Mouse (Mus musculus): ENCODE measurements around the gene Tcap. TPM values are rescaled to one million over a fixed set of nuclear protein-coding genes. Genes with fewer than 3 reads are reported as not detected.
A peak's percentile ranks its signal among the peaks of the same experiment; 100 is the strongest.
"Not testable (repeated sequence)": the region's sequence is repeated elsewhere in the genome, so short reads cannot be mapped to it uniquely, and the experiment has no call there.

The Tcap gene
- polyA plus RNA-seq, 1 experiment, result 0.69 TPM

- no peak for DNase-seq (ENCODE audit: low read depth, low spot score)
- 79% methylated on average over 5 of the region's 5 CpGs for WGBS
These were observed 6.9 kb upstream of the Tcap start for GRCm38 (mm10) chr11:98376756-98377155.

GRCm38 (mm10) chr11:98377787-98378186, 5.8 kb upstream of the Tcap start:
- no peak for DNase-seq (ENCODE audit: low read depth, low spot score)
- 84% methylated on average over 11 of the region's 11 CpGs for WGBS

- no peak for DNase-seq (ENCODE audit: low read depth, low spot score)
- WGBS, result 87% methylated on average over 7 of the region's 7 CpGs
These were observed 4.2 kb upstream of the Tcap start for GRCm38 (mm10) chr11:98379379-98379778.

GRCm38 (mm10) chr11:98380106-98380505, 3.5 kb upstream of the Tcap start:
- DNase-seq (ENCODE audit: low read depth, low spot score), result no peak
- WGBS, result 78% methylated on average over 6 of the region's 6 CpGs

DNA sequence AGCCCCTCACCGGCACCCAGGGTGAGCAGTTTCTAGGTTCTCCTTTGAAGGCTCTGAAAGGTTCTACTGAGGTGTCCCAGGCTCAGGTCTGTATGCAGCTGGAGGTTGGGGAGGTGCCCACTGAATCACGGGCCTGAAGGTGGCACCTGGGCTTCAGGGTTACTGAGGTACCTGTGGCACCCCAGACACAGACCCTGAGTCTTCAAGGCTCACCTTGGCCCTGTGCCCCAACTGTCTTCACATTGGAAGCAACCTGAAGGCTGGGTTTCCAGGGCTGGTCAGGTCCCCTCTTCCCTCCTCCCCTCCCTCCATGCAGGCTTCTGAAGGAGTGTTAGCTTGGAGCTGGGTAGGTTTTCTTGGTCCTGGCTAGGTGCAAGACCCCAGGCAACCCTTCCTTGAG, 2.0 kb upstream of the Tcap start:
- WGBS, result 89% methylated on average over 2 of the region's 2 CpGs
- no peak for DNase-seq (ENCODE audit: low read depth, low spot score)

GRCm38 (mm10) chr11:98382405-98382804, 1.2 kb upstream of the Tcap start:
- DNase-seq (ENCODE audit: low read depth, low spot score), result not testable (repeated sequence)
- WGBS, result 44% methylated on average over 2 of the region's 2 CpGs

GRCm38 (mm10) chr11:98384216-98384615, 605 bp downstream of the Tcap start:
- DNase-seq (ENCODE audit: low read depth, low spot score), result no peak
- whole genome bisulfite sequencing, result 87% methylated on average over 20 of the region's 20 CpGs

- 73% methylated on average over 8 of the region's 8 CpGs for WGBS
- DNase-seq (ENCODE audit: low read depth, low spot score), result no peak
These were observed 1.4 kb downstream of the Tcap start for GRCm38 (mm10) chr11:98384721-98385637.

GRCm38 (mm10) chr11:98385638-98386585, 2.3 kb downstream of the Tcap start, which contains the start of gene Pnmt:
TSS of gene Pnmt (plus strand) at chr11:98386450.
- WGBS, result 61% methylated on average over 25 of the region's 25 CpGs

DNA sequence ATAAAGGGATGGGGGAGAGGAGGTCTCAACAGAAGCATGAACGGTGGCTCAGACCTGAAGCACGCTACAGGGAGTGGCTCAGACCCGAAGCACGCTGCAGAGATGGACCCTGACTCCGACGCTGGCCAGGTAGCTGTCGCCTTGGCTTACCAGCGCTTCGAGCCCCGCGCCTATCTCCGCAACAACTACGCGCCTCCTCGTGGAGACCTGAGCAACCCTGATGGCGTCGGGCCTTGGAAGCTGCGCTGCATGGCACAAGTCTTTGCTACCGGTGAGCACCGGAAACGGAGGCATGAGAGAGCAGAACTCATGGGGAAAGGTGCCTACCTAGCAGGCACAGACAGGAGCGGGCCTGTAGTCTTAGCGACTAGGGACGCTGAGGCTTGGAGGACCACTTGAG, 3.0 kb downstream of the Tcap start:
- 24% methylated on average over 24 of the region's 24 CpGs for WGBS

More at GRCm38 (mm10) chr11:98385638-98386585, 2.3 kb downstream of the Tcap start, which contains the start of gene Pnmt:
- no peak for DNase-seq (ENCODE audit: low read depth, low spot score)

DNA sequence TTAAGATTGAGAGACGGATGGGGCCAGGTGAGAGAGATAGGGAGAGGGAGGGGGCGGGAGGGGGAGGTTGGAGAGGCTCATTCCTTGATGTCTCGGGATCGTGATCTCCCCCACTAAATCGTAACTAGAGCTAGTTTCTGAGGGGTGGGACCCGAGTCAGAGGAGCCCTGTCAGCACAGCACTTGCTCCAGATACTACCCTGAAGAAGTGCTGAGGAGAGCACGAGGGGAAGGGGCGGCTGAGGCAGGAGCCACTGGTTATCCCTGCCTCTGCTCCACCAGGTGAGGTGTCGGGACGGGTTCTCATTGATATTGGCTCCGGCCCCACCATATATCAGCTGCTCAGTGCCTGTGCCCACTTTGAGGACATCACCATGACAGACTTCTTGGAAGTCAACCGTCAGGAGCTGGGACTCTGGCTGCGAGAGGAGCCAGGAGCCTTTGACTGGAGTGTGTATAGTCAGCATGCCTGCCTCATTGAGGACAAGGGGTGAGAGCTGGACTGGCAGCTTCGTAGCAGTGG, 3.5 kb downstream of the Tcap start:
- 70% methylated on average over 14 of the region's 14 CpGs for WGBS
- no peak for DNase-seq (ENCODE audit: low read depth, low spot score)

More for the DNA sequence above, 3.0 kb downstream of the Tcap start:
- DNase-seq (ENCODE audit: low read depth, low spot score), result no peak

DNA sequence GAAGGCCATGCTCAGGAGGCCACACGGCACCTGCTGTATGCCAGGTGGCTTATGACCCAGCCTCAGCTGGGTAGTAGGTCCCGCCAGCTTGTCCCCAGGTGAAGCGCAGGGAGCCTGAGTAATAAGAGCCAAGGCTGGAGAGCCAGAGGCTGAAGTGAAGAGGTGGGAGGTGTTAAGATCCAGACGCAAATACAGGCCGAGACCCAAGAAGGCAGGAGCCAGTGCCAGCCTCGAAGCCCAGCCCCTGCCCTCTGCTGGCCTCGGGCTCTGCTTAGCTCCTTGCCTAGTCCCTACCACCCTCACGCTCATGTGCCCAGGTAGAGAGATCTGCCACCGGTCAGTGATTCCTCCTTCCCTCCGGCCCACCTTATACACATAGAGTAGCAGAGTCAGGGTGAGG, 4.7 kb downstream of the Tcap start:
- DNase-seq (ENCODE audit: low read depth, low spot score), result no peak
- 67% methylated on average over 10 of the region's 10 CpGs for WGBS

DNA sequence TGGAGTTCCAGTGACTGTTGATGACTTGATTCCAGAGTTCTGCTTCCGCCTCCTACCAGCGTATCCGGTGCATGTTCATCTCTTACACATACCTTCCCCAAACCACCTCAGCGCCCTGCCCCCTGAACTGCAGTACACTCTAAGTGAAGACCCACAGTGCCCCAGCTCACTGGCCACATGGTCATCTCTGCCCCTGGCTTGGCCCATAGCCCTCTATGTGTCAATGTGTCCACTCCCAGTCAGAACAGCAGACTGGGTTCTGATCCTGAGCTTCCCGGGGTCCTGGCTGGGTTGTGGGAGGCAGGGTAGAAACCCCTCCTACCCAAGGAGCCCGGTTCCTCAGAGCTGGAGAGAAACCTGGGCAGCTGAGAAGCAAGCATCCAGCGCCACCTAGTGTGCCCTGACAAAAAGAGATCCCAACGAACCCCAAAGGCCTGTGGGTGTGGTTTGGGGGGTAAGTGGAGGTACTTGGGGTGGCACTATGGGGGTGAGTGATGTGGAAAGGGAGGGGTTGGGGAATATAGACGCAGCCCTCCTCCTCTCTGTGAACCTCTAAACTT, 5.7 kb downstream of the Tcap start:
- 40% methylated on average over 9 of the region's 9 CpGs for WGBS

GRCm38 (mm10) chr11:98390141-98390540, 6.5 kb downstream of the Tcap start:
- no peak for DNase-seq (ENCODE audit: low read depth, low spot score)
- 53% methylated on average over 12 of the region's 12 CpGs for WGBS

More for the DNA sequence above, 5.7 kb downstream of the Tcap start:
- no peak for DNase-seq (ENCODE audit: low read depth, low spot score)

GRCm38 (mm10) chr11:98392034-98392433, 8.4 kb downstream of the Tcap start:
- DNase-seq (ENCODE audit: low read depth, low spot score), result no peak
- WGBS, result 15% methylated on average over 8 of the region's 8 CpGs

GRCm38 (mm10) chr11:98392645-98393044, 9.0 kb downstream of the Tcap start:
- 54% methylated on average over 4 of the region's 4 CpGs for WGBS
- no peak for DNase-seq (ENCODE audit: low read depth, low spot score)

DNA sequence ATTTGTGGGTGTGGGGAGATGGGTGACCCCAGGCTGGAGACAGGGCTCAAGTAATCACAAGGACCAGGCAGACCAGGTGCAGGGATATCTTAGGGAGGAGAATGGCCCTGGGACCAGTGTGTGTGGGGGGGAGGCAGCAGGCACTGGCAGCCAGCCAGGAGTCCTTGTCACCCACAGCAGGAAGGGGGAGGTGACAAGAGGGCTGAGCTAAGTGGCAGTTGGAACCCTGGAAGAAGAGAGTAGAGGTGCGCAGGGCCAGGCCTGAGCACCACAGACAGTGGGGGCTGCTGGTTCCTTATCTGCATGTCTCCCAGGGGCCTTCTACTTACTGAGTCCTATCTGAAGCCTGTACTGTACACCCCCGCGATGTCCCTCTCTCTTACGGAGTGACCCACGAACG, 9.7 kb downstream of the Tcap start:
- no peak for DNase-seq (ENCODE audit: low read depth, low spot score)
- WGBS, result 59% methylated on average over 6 of the region's 6 CpGs

DNA sequence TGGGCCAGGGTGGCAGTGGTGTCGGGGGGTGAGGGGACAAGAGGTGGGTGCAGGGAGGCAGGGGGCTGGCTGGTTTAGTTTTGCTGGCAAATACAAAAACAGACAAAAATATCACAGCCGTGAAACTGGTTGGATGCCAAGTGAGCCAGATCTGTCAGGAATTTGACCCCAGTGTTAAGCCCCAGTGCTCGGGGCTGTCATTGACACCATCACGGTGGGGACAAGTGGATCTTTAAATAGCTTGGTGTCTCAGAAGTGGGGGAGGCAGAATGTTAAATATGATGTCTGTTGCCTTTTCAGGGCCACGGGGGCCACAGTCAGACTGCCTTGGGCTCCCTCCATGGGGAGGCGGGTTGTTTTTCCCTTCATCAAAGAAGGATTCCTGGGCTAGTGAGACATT, 10.7 kb downstream of the Tcap start:
- no peak for DNase-seq (ENCODE audit: low read depth, low spot score)
- 21% methylated on average over 6 of the region's 6 CpGs for WGBS

- WGBS, result 24% methylated on average over 4 of the region's 4 CpGs
- DNase-seq (ENCODE audit: low read depth, low spot score), result peak; percentile 70
These were observed 11.4 kb downstream of the Tcap start for GRCm38 (mm10) chr11:98395041-98395440.

DNA sequence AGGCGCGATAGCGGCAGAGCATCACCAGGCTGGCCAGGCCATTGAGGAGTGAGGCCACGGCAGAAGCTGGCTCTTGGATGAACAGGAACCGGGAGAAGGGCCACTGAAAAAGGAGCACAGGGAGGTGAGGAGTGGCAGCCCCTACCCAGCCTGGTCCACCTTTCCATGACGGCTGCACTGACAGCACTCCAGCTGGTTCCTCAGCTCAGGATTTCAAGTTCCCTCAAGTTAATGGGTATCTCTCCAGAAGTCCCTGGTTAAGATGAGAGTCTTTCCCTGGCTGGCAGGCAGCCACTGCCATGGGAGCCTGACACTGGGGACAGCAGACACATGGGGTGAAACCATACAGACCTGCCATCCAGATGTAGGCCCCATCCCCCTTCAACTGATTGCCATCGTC, 14.3 kb downstream of the Tcap start:
- 91% methylated on average over 7 of the region's 7 CpGs for WGBS

More for the DNA sequence above, 14.3 kb downstream of the Tcap start:
- no peak for DNase-seq (ENCODE audit: low read depth, low spot score)
